Mouse (Mus musculus) embryonic stem cell, embryonic (primary cell): ENCODE measurements around the gene Hinfp.

Experiments used
- CTCF ChIA-PET, 4 experiments: fragments of 300-600 bp in 2 of 4; fragments of 350-600 bp in 2 of 4; sonication (Branson Sonifier 250); formaldehyde crosslinking; loops; one replicate each; lab custom pipeline; 2022; ENCODE audit warnings: inconsistent platforms in 2 of 4; lab: Charles Lee
- POLR2A ChIA-PET, 4 experiments: fragments of 300-600 bp in 2 of 4; fragments of 350-600 bp in 2 of 4; sonication (Branson Sonifier 250); formaldehyde crosslinking; loops; one replicate each; lab custom pipeline; 2022; ENCODE audit warnings: antibody characterized with exemption in 4 of 4, inconsistent platforms in 1 of 4; lab: Charles Lee

The Hinfp gene

GRCm38 (mm10) chr9:44310750-44311135, 5.3 kb upstream of the Hinfp start:
- CTCF ChIA-PET, result interaction anchor here (0.6 to 2.2 kb wide), 17 partner anchors 9 to 499 kb away, joined by 3 to 11 read pairs (median 3); partner anchors contain the start of genes Nlrx1 (in 2 of the 4), C2cd2l (in 1 of the 4), Cbl (in 1 of the 4) and Dpagt1 (in 1 of the 4)
- POLR2A ChIA-PET, result interaction anchor here (0.8 to 7.6 kb wide), 36 partner anchors 9 to 226 kb away, joined by 3 to 93 read pairs (median 5); partner anchors contain the start of genes C2cd2l (in 4 of the 4), Abcg4 (in 3 of the 4), H2afx (in 3 of the 4) and Dpagt1 (in 2 of the 4)

- POLR2A ChIA-PET, result interaction anchor here in 3 of 4 experiments (0.6 to 7.6 kb wide), 11 partner anchors 10 to 111 kb away, joined by 3 to 93 read pairs (median 14); partner anchors contain the start of genes C2cd2l (in 3 of the 3), H2afx (in 3 of the 3), Dpagt1 (in 1 of the 3) and Hyou1 (in 1 of the 3)
- CTCF ChIA-PET, result no interaction called here
Measured at GRCm38 (mm10) chr9:44309756-44310155, 4.3 kb upstream of the Hinfp start.

- POLR2A ChIA-PET, result interaction anchor here in 3 of 4 experiments (0.6 to 7.6 kb wide), 17 partner anchors 11 to 181 kb away, joined by 3 to 93 read pairs (median 5); partner anchors contain the start of genes C2cd2l (in 3 of the 3), H2afx (in 3 of the 3), Dpagt1 (in 2 of the 3) and Cbl (in 1 of the 3)
- CTCF ChIA-PET, result interaction anchor here in 1 of 4 experiments (0.9 kb wide), 1 partner anchor 15 kb away, joined by 4 read pairs; no protein-coding TSS in a partner anchor
Measured at GRCm38 (mm10) chr9:44307248-44307647, 1.8 kb upstream of the Hinfp start.

- CTCF ChIA-PET, result no interaction called here
- POLR2A ChIA-PET, result interaction anchor here in 3 of 4 experiments (1.4 to 7.6 kb wide), 7 partner anchors 13 to 72 kb away, joined by 3 to 93 read pairs (median 19); partner anchors contain the start of genes C2cd2l (in 3 of the 3), H2afx (in 2 of the 3), Dpagt1 (in 1 of the 3) and Hyou1 (in 1 of the 3)
Measured at GRCm38 (mm10) chr9:44306532-44306931, 1.1 kb upstream of the Hinfp start.

- CTCF ChIA-PET, result interaction anchor here in 3 of 4 experiments (0.6 to 1.9 kb wide), 3 partner anchors 11 to 32 kb away, joined by 3 to 4 read pairs (median 3); no protein-coding TSS in a partner anchor
Measured at GRCm38 (mm10) chr9:44300001-44300400, 5.5 kb downstream of the Hinfp start.

GRCm38 (mm10) chr9:44292490-44292889, 13.0 kb downstream of the Hinfp start:
- ChIA-PET POLR2A (interaction anchor here in 3 of 4 experiments (0.5 to 2.6 kb wide), 27 partner anchors 10 to 196 kb away, joined by 3 to 22 read pairs (median 3); partner anchors contain the start of genes H2afx (in 3 of the 3), Hinfp (in 3 of the 3), C2cd2l (in 2 of the 3) and Hmbs (in 2 of the 3)), CTCF (interaction anchor here (0.6 to 1.4 kb wide), 33 partner anchors 9 to 313 kb away, joined by 3 to 8 read pairs (median 4); partner anchors contain the start of genes C2cd2l (in 2 of the 4), Cbl (in 1 of the 4), Dpagt1 (in 1 of the 4) and Hmbs (in 1 of the 4))

More at GRCm38 (mm10) chr9:44300001-44300400, 5.5 kb downstream of the Hinfp start:
- POLR2A ChIA-PET, result interaction anchor here in 3 of 4 experiments (0.7 to 4.5 kb wide), 11 partner anchors 11 to 98 kb away, joined by 3 to 28 read pairs (median 4); partner anchors contain the start of genes H2afx (in 2 of the 3), C2cd2l (in 1 of the 3) and Hyou1 (in 1 of the 3)

GRCm38 (mm10) chr9:44288959-44289291, 16.5 kb downstream of the Hinfp start:
- POLR2A ChIA-PET, result interaction anchor here in 3 of 4 experiments (0.5 to 3.4 kb wide), 30 partner anchors 11 to 208 kb away, joined by 3 to 29 read pairs (median 4); partner anchors contain the start of genes C2cd2l (in 3 of the 3), Ccdc84 (in 2 of the 3), H2afx (in 2 of the 3) and Hmbs (in 2 of the 3)
- CTCF ChIA-PET, result interaction anchor here (0.5 to 2.9 kb wide), 9 partner anchors 10 to 425 kb away, joined by 3 to 12 read pairs (median 3); partner anchors contain the start of genes Nlrx1 (in 2 of the 4) and Ccdc153 (in 1 of the 4)

GRCm38 (mm10) chr9:44288076-44288958, 17.2 kb downstream of the Hinfp start, which contains the start of gene Abcg4:
TSS of gene Abcg4 (minus strand) at chr9:44288615.
- ChIA-PET POLR2A (interaction anchor here in 3 of 4 experiments (0.5 to 3.4 kb wide), 41 partner anchors 11 to 313 kb away, joined by 3 to 29 read pairs (median 4); partner anchors contain the start of genes C2cd2l (in 3 of the 3), Ccdc84 (in 2 of the 3), Dpagt1 (in 2 of the 3) and H2afx (in 2 of the 3)), CTCF (interaction anchor here (0.5 to 2.9 kb wide), 9 partner anchors 9 to 222 kb away, joined by 3 to 12 read pairs (median 3); partner anchors contain the start of genes Nlrx1 (in 2 of the 4), Ccdc153 (in 1 of the 4) and Vps11 (in 1 of the 4))

GRCm38 (mm10) chr9:44287401-44288075, 17.9 kb downstream of the Hinfp start:
- POLR2A ChIA-PET, result interaction anchor here (0.5 to 3.4 kb wide), 29 partner anchors 12 to 314 kb away, joined by 3 to 29 read pairs (median 4); partner anchors contain the start of genes C2cd2l (in 2 of the 4), Ccdc84 (in 2 of the 4), Dpagt1 (in 2 of the 4) and H2afx (in 2 of the 4)
- CTCF ChIA-PET, result interaction anchor here in 3 of 4 experiments (0.5 to 2.9 kb wide), 10 partner anchors 9 to 168 kb away, joined by 3 to 12 read pairs (median 4); partner anchors contain the start of genes Cbl (in 2 of the 3), Ccdc153 (in 1 of the 3), Nlrx1 (in 1 of the 3) and Vps11 (in 1 of the 3)

- CTCF ChIA-PET, result interaction anchor here in 3 of 4 experiments (0.5 to 2.9 kb wide), 8 partner anchors 13 to 167 kb away, joined by 3 to 12 read pairs (median 4); partner anchors contain the start of genes Cbl (in 2 of the 3), Ccdc153 (in 1 of the 3), Nlrx1 (in 1 of the 3) and Upk2 (in 1 of the 3)
Measured at GRCm38 (mm10) chr9:44287003-44287400, 18.5 kb downstream of the Hinfp start.

GRCm38 (mm10) chr9:44286256-44286850, 19.1 kb downstream of the Hinfp start:
- POLR2A ChIA-PET, result interaction anchor here (0.6 to 3.4 kb wide), 14 partner anchors 11 to 192 kb away, joined by 3 to 18 read pairs (median 4); partner anchors contain the start of genes Dpagt1 (in 2 of the 4), H2afx (in 2 of the 4), Hinfp (in 1 of the 4) and Nlrx1 (in 1 of the 4)
- CTCF ChIA-PET, result interaction anchor here (0.5 to 2.9 kb wide), 15 partner anchors 10 to 1754 kb away, joined by 3 to 12 read pairs (median 3); partner anchors contain the start of genes Cbl (in 1 of the 4), Ccdc153 (in 1 of the 4), Nlrx1 (in 1 of the 4) and Upk2 (in 1 of the 4)

More at GRCm38 (mm10) chr9:44287003-44287400, 18.5 kb downstream of the Hinfp start:
- POLR2A ChIA-PET, result interaction anchor here in 3 of 4 experiments (0.6 to 3.4 kb wide), 14 partner anchors 11 to 193 kb away, joined by 3 to 29 read pairs (median 10); partner anchors contain the start of genes C2cd2l (in 2 of the 3), Dpagt1 (in 2 of the 3), H2afx (in 2 of the 3) and Ccdc84 (in 1 of the 3)

GRCm38 (mm10) chr9:44283183-44283582, 22.3 kb downstream of the Hinfp start:
- CTCF ChIA-PET, result interaction anchor here (0.6 to 1.5 kb wide), 6 partner anchors 8 to 425 kb away, joined by 3 to 5 read pairs (median 3); no protein-coding TSS in a partner anchor

GRCm38 (mm10) chr9:44269973-44270372, 35.5 kb downstream of the Hinfp start:
- POLR2A ChIA-PET, result no interaction called here

More at GRCm38 (mm10) chr9:44283183-44283582, 22.3 kb downstream of the Hinfp start:
- POLR2A ChIA-PET, result interaction anchor here in 2 of 4 experiments (0.6 to 1.4 kb wide), 6 partner anchors 9 to 52 kb away, joined by 3 to 5 read pairs (median 4); partner anchors contain the start of gene H2afx (in 2 of the 2)

GRCm38 (mm10) chr9:44269077-44269476, 36.4 kb downstream of the Hinfp start:
- ChIA-PET POLR2A (interaction anchor here in 3 of 4 experiments (1.0 to 3.7 kb wide), 6 partner anchors 17 to 92 kb away, joined by 3 to 21 read pairs (median 6); partner anchors contain the start of genes Cbl (in 1 of the 3), Ccdc153 (in 1 of the 3), H2afx (in 1 of the 3) and Vps11 (in 1 of the 3)), CTCF (interaction anchor here (0.6 to 3.1 kb wide), 28 partner anchors 9 to 1164 kb away, joined by 3 to 20 read pairs (median 5); partner anchors contain the start of genes Cbl (in 3 of the 4), Abcg4 (in 2 of the 4), Ccdc153 (in 1 of the 4) and Hinfp (in 1 of the 4))

More at GRCm38 (mm10) chr9:44269973-44270372, 35.5 kb downstream of the Hinfp start:
- CTCF ChIA-PET, result interaction anchor here (0.6 to 1.7 kb wide), 7 partner anchors 16 to 339 kb away, joined by 3 to 6 read pairs (median 3); no protein-coding TSS in a partner anchor
